Mouse (Mus musculus): ENCODE results near the gene Gfm2.

- TF ChIP-seq POLR2A (IDR thresholded peaks at IDR 0.05; ENCODE audit: control insufficient read depth in 1 of 2, insufficient read depth in 1 of 2, low read depth in 1 of 2, low read length in 2 of 2, poor library complexity in 1 of 2) (0 out of 4 replicates have a peak, but pooled peaks of 1 of the 2 experiments have one; percentile 37), CTCF (IDR thresholded peaks at IDR 0.05 in 2 of 3, conservative IDR thresholded peaks at IDR 0.05 in 1 of 3; ENCODE audit: control insufficient read depth in 1 of 3, insufficient read depth in 1 of 3, low read depth in 2 of 3, low read length in 3 of 3, poor library complexity in 1 of 3, severe bottlenecking in 1 of 3) (peak; percentile 53 to 77 (median 72)), TCF12 (IDR thresholded peaks at IDR 0.05; ENCODE audit: low read depth, low read length) (no peak), BHLHE40 (IDR thresholded peaks at IDR 0.05; ENCODE audit: borderline replicate concordance, low read depth, low read length) (no peak), ETS1 (IDR thresholded peaks at IDR 0.05; ENCODE audit: low read depth, low read length) (no peak; the same call in 1 of the 2 replicates), USF1 (IDR thresholded peaks at IDR 0.05; ENCODE audit: low read depth, low read length) (no peak), ZNF384 (IDR thresholded peaks at IDR 0.05; ENCODE audit: low read depth, low read length) (no peak), SIN3A (IDR thresholded peaks at IDR 0.05; ENCODE audit: low read length) (peak; percentile 54), MXI1 (IDR thresholded peaks at IDR 0.05; ENCODE audit: low read depth, low read length) (no peak), EP300 (IDR thresholded peaks at IDR 0.05; ENCODE audit: low read depth in 1 of 2, low read length in 2 of 2) (no peak), MAFK (IDR thresholded peaks at IDR 0.05; ENCODE audit: borderline replicate concordance, low read depth, low read length) (no peak), GATA1 (IDR thresholded peaks at IDR 0.05; ENCODE audit: low read depth, low read length) (0 out of 2 replicates have a peak, but pooled peaks have one; percentile 13), MAX (IDR thresholded peaks at IDR 0.05; ENCODE audit: low read length) (peak; percentile 39; the same call in 1 of the 2 replicates)
Observed at GRCm38 (mm10) chr13:97205052-97205701, 67.4 kb downstream of the Gfm2 start.

Data from MEL (cell line).